Mouse (Mus musculus) stomach, embryonic 16.5 days (tissue): Measurements from ENCODE around the gene Parg. TPM values are rescaled to one million over a fixed set of nuclear protein-coding genes. Genes with fewer than 3 reads are reported as not detected.
A peak's percentile ranks its signal among the peaks of the same experiment; 100 is the strongest.
"Not testable (repeated sequence)": the region's sequence is repeated elsewhere in the genome, so short reads cannot be mapped to it uniquely, and the experiment has no call there.

Source experiments
- ATAC-seq: fragments of 200-750 bp; cut with Nextera tagmentation; 2 replicates; pipeline ENCODE4 v1.8.0; 2017; ENCODE audit warnings: moderate number of reproducible peaks, moderate TSS enrichment; ENCODE audit not compliant: insufficient read depth, low FRiP score
- H3K27ac ChIP-seq: fragments of 300-500 bp; sonication (generic); 2 replicates; pipeline ENCODE4 v1.5.1; 2014; ENCODE audit warnings: low read length
- H3K27me3 ChIP-seq: fragments of 300-500 bp; sonication (generic); 2 replicates; pipeline ENCODE4 v1.6.1; 2014; ENCODE audit warnings: low read length, control low read depth, mixed read lengths; ENCODE audit not compliant: control insufficient read depth, insufficient read depth
- H3K36me3 ChIP-seq: fragments of 300-500 bp; sonication (generic); 2 replicates; pipeline ENCODE4 v1.6.1; 2014; ENCODE audit warnings: low read length; ENCODE audit not compliant: control insufficient read depth, insufficient read depth
- H3K4me1 ChIP-seq: fragments of 300-500 bp; sonication (generic); 2 replicates; pipeline ENCODE4 v1.6.1; 2014; ENCODE audit warnings: low read length, control low read depth, mixed read lengths; ENCODE audit not compliant: control insufficient read depth, insufficient read depth
- H3K4me2 ChIP-seq: fragments of 300-500 bp; sonication (generic); 2 replicates; pipeline ENCODE4 v1.6.1; 2014; ENCODE audit warnings: low read depth, low read length, mixed read lengths
- H3K4me3 ChIP-seq: fragments of 300-500 bp; sonication (generic); replicated peaks from 2 replicates; pipeline ENCODE4 v1.5.1; 2014; ENCODE audit warnings: mild to moderate bottlenecking, low read length
- H3K9ac ChIP-seq: fragments of 300-500 bp; sonication (generic); 2 replicates; pipeline ENCODE4 v1.6.1; 2014; ENCODE audit warnings: low read length
- H3K9me3 ChIP-seq: fragments of 300-500 bp; sonication (generic); replicated peaks from 2 replicates; pipeline ENCODE4 v1.6.1; 2016; ENCODE audit warnings: low read length, control low read depth; ENCODE audit not compliant: control insufficient read depth
- WGBS: fragments of 180-500 bp; shearing (Covaris S2); extraction: QIAGEN DNeasy Blood & Tissue Kit; methylation state at CpG from one replicate; pipeline ENCODE4 v1.1.7; 2014; 5-methylcytosine and 5-hydroxymethylcytosine counted together
- polyA plus RNA-seq: library from polyadenylated mRNA; unstranded; fragments of >200 nt; fragmentation: Nextera tagmentation; extraction: Ambion mirVana; gene quantifications from 2 replicates; pipeline ENCODE4 v1.2.1, GENCODE M21; 2015

Gene Parg
- polyA plus RNA-seq, 1 experiment from 2014 or later = 29.1 TPM

DNA sequence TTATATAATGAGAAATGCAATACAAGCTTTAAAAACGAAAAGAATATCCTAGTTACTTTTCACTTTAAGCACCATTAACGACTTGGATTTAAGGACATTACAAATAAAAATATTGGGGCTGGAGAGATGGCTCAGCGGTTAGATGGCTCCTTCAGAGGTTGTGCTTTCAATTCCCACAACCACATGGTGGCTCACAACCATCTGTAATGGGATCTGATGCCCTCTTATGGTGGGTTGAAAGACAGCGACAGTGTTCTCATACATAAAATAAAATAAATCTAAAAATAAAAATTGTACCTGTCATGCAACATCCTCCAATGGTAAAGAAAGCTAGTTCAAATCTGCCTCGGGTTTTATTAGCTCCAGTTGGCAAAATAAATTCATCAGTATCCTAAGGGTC lies 8.2 kb upstream of the Parg start:
- not testable (repeated sequence) for H3K4me1 ChIP-seq, ATAC-seq, H3K4me3 ChIP-seq, H3K27me3 ChIP-seq, H3K9me3 ChIP-seq, H3K4me2 ChIP-seq, H3K27ac ChIP-seq, H3K9ac ChIP-seq
- H3K36me3 ChIP-seq = peaks cover 12% of the 10 kb centered on the region
- 79% methylated on average over 5 of the region's 5 CpGs for WGBS

DNA sequence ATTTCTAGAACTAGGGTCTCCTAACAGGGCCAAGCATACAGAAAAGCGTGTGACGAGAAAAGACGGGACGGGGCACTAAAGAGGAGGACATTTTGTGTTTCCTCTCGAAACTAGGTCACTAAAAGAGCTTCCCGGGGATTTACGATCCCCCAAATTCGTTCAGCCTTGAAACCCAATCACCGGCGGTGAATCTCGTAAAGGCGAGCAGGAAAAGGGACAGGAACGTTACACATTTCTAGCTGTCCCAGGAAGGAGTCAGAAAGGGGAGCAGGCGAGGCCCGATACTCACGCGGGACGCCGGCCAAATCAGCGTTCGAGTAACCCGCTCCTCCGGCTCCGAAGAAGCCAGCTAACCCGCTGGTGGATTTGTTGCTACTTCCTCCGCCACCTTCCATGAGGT lies 395 bp upstream of the Parg start:
- H3K4me2 ChIP-seq = peak overlapping the region; percentile 73
- H3K27me3 ChIP-seq = no peaks in the 10 kb centered on the region
- ATAC-seq = peak; percentile 54; the same call in 1 of the 2 replicates
- H3K4me3 ChIP-seq = peak overlapping the region; percentile 98
- WGBS = under 1% methylated on average over 26 of the region's 26 CpGs
- H3K4me1 ChIP-seq = peaks cover 16% of the 10 kb centered on the region
- H3K36me3 ChIP-seq = peaks cover 10% of the 10 kb centered on the region
- H3K27ac ChIP-seq = peak overlapping the region; percentile 76
- peak overlapping the region; percentile 80 for H3K9ac ChIP-seq
- 0 out of 2 replicates have a peak, but pooled peaks cover 6% of the 10 kb centered on the region for H3K9me3 ChIP-seq

DNA sequence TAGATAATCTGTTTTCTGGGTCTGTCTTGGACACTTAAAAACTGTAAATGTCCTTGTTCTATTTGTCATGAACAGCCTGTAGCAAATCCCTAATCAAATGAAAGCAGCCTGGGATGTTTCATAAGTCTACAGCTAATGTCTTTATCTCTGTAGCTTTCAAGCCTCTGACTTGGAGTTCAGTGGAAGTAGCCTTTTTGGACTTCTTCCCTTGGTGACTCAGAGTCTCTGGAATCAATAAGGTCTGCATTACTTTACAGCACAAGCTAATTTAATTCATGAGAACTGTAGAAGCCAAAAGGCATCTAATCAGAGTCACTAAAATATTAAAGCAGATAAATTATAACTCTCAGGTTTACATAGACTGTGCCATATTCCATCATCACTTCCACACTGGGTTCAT lies 24.9 kb downstream of the Parg start:
- Histone ChIP-seq H3K4me3 (no peak overlapping the region), H3K9me3 (no peaks in the 10 kb centered on the region), H3K4me2 (no peak overlapping the region), H3K27ac (no peak overlapping the region), H3K27me3 (no peaks in the 10 kb centered on the region), H3K36me3 (no peaks in the 10 kb centered on the region), H3K9ac (no peak overlapping the region), H3K4me1 (no peaks in the 10 kb centered on the region)
- ATAC-seq = no peak

DNA sequence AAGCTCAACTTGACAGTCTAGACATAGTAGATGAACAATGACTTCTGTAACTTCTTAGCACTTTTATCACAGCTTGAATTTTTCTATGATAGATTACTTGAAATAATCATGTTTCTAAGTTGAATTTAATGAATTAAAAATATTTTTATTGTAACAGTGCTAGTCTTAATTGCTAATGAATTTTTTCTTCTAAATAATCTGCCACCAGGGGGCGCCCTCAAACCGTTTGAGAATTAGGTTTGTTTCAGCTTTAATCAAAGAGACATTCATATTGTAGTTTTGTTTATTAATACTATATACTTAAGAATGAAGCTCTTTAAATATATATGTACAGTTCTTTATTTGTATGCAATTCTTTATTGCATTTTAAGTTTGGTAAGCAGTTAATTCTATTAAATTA lies 27.2 kb downstream of the Parg start:
- Histone ChIP-seq H3K4me3 (no peak overlapping the region), H3K27ac (no peak overlapping the region), H3K36me3 (no peaks in the 10 kb centered on the region), H3K27me3 (no peaks in the 10 kb centered on the region), H3K9ac (no peak overlapping the region), H3K9me3 (no peaks in the 10 kb centered on the region), H3K4me2 (no peak overlapping the region), H3K4me1 (no peaks in the 10 kb centered on the region)
- WGBS = under 1% methylated on average over 2 of the region's 2 CpGs
- ATAC-seq = no peak

DNA sequence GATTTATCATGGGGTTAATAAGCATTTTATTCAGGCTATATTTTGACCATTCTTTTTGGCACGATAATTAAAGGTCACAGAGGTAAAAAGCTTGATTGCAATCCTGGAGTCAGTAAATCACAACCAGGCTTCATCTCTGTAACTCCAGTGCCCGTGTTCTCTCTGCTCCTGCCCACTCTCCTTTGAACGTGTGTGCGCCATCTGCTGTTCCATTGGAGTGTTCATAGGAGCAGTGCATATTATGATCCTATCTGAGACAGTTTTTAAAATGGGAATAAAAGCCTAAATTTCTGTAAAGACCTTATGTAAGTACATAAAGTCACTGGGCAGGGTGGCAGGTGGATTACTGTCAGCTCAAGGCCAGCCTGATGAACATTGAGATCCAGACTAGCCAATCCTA lies 40.7 kb downstream of the Parg start:
- ATAC-seq = no peak

DNA sequence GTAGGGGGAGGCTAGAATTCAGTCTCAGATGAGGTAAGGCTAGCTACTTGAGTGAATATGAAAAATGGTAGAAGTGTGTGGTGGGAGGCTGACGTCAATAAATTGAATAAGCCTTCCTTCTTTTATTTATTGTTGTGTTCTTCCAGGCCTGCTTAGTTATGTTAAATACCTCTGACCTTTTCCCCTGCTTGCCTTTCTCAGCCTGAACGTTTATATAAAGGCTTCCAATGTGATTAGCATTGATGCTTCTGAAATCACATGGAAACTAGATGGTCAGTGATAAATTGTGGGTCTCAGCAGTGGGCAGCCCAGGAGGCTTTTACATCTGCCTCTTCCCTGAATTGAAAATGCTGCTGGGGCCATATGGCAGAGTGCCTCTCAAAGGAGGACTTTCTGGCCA lies 44.3 kb downstream of the Parg start:
- Histone ChIP-seq H3K4me2 (no peak overlapping the region), H3K4me3 (no peak overlapping the region), H3K9ac (no peak overlapping the region), H3K27ac (no peak overlapping the region), H3K9me3 (no peaks in the 10 kb centered on the region), H3K27me3 (no peaks in the 10 kb centered on the region), H3K4me1 (peaks cover 2% of the 10 kb centered on the region; the same call in 1 of the 2 replicates), H3K36me3 (no peaks in the 10 kb centered on the region)
- ATAC-seq = no peak
- WGBS = 21% methylated on average over 2 of the region's 2 CpGs

More for the DNA sequence above, 40.7 kb downstream of the Parg start:
- Histone ChIP-seq H3K27ac (no peak overlapping the region), H3K36me3 (no peaks in the 10 kb centered on the region), H3K27me3 (no peaks in the 10 kb centered on the region), H3K4me3 (no peak overlapping the region), H3K4me2 (no peak overlapping the region), H3K9me3 (no peaks in the 10 kb centered on the region), H3K9ac (no peak overlapping the region), H3K4me1 (peaks cover 2% of the 10 kb centered on the region; the same call in 1 of the 2 replicates)
- 79% methylated on average over 4 of the region's 4 CpGs for WGBS

DNA sequence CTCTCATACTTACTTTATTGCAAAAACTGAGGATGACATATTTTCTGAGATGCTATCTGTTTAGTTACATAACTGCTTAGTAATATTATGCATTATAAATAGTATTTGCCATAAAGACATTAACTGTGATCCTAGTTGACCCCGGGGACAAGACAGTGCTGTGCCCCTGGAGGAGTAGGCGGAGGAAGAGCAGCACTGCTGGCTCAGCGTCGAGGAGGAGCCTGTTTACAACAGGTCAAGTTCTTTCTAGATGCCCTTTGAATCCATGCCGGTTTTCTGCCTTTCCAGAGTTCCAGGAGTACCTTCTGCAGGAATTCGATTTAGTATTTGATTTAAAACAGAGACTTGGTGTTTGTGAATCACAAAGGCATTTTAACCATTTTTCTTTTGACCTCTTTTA lies 47.9 kb downstream of the Parg start:
- no peak for ATAC-seq
- 71% methylated on average over 6 of the region's 6 CpGs for WGBS
- H3K27me3 ChIP-seq = no peaks in the 10 kb centered on the region
- H3K9ac ChIP-seq = no peak overlapping the region
- no peak overlapping the region for H3K27ac ChIP-seq
- H3K9me3 ChIP-seq = no peaks in the 10 kb centered on the region
- H3K4me3 ChIP-seq = no peak overlapping the region
- no peaks in the 10 kb centered on the region for H3K36me3 ChIP-seq
- no peak overlapping the region for H3K4me2 ChIP-seq
- H3K4me1 ChIP-seq = peaks cover 2% of the 10 kb centered on the region; the same call in 1 of the 2 replicates

DNA sequence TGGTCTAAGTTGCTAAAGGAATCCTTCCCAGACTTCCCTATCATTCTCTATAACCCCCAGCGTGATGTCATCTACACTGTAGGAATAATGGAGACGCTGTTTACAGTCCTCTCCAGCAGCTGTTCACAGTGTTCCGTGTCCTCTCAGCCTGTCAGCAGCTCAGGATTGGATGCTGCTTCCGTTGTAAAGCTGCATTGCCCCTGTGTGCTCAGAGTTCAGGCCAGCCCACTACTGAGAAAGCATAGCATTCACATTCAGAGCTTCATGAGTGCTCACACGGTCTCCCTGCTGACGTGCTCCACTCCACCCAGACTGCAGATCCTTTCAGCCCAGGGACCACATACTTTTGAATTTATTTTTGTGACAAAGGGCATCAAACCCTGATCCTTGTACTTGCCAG lies 59.1 kb downstream of the Parg start:
- no peak for ATAC-seq
- Histone ChIP-seq H3K4me1 (no peaks in the 10 kb centered on the region), H3K4me2 (no peak overlapping the region), H3K9ac (no peak overlapping the region), H3K4me3 (no peak overlapping the region), H3K36me3 (peaks cover 6% of the 10 kb centered on the region; the same call in 1 of the 2 replicates), H3K9me3 (no peaks in the 10 kb centered on the region), H3K27ac (no peak overlapping the region), H3K27me3 (no peaks in the 10 kb centered on the region)
- WGBS = 68% methylated on average over 6 of the region's 6 CpGs

DNA sequence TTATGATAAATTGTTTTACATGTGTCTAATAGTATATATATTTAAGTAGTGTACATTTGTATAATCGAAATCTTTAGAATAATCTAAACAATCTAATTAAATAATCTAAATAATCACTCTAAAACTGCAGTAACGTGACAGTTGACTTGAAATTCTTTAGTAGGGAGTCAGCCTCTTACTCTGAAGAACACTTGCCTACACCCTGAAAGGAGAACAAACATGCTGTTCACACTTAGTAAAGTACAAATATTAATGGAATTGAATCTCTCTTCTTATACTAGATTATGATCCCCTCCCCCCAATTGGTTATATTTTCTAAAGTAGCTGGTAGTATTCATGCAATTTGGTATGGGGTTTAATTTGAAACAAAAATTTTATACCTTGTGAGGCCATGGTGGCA lies 60.0 kb downstream of the Parg start:
- Histone ChIP-seq H3K9me3 (no peaks in the 10 kb centered on the region), H3K4me3 (no peak overlapping the region), H3K36me3 (peaks cover 6% of the 10 kb centered on the region; the same call in 1 of the 2 replicates), H3K4me1 (no peaks in the 10 kb centered on the region), H3K27ac (no peak overlapping the region), H3K4me2 (no peak overlapping the region), H3K27me3 (no peaks in the 10 kb centered on the region), H3K9ac (no peak overlapping the region)
- WGBS = 63% methylated on average over 2 of the region's 2 CpGs
- ATAC-seq = no peak

DNA sequence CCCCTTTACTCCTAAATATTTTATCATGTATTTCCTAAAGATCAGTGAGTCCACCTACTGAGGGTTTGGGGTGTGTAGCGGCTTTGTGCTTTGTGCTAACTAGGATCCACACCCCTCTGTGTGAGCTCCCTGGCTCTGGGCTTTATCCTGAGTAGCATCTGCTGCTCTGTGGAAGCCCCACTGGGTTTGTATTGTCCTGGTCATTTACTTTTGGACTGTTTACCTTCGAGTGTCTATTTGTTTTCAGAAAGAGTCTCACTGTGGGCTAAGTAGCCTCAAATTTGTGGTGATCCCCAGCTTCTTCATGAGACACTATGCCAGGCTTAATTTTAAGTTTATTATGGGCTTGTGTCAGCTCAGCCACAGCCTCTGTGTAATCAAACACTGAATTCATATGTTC lies 67.2 kb downstream of the Parg start:
- 56% methylated on average over 2 of the region's 2 CpGs for WGBS
- no peak overlapping the region for H3K27ac ChIP-seq
- no peaks in the 10 kb centered on the region for H3K27me3 ChIP-seq
- H3K9me3 ChIP-seq = no peaks in the 10 kb centered on the region
- no peak overlapping the region for H3K9ac ChIP-seq
- H3K36me3 ChIP-seq = peaks cover 8% of the 10 kb centered on the region
- no peak overlapping the region for H3K4me2 ChIP-seq
- no peaks in the 10 kb centered on the region for H3K4me1 ChIP-seq
- no peak for ATAC-seq
- H3K4me3 ChIP-seq = no peak overlapping the region
